Mouse (Mus musculus): ENCODE results near the gene Kcne3.

Gene Kcne3

DNA sequence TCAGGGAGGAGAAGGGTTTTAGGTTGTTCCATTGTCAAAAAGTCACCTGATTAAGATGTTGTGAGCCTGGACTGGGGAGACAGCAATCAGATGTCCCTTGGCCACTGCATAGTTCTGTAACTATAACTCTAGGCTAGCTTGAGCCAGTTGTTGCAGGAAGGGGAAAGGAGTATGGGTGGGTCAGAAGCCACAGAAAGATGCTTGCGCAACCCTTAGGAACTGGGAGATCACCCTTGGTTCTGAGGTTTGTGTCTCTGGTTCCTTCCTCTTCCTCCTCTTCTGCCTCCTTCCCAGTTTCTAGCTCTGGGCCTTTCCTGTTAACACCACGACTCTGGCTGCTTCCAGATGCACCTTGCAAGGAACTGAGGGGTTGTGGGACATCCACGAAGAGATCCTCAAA, 6.1 kb downstream of the Kcne3 start:
- DNase-seq: no peak

- DNase-seq: peak; percentile 78 to 85
Measured at GRCm38 (mm10) chr7:100187601-100188000, 11.3 kb downstream of the Kcne3 start.

DNA sequence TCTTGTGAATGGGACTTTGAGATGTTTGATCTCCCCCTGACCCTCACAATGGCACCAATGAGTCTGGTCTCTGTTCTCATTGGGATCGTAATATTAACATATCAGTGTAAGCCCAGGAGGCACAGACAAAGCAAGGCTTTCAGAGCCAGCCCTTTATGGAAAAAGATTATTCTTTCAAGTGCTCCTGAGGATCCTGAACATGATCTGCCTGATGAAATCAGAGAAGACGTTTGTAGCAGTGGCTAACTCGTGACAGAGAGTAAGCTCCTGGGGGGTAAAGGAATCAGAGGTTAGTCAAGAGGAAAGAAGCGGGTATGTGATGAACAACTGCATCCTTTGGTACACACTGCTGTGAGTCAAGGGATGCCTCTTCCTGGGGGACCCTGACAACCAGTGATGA, 13.9 kb downstream of the Kcne3 start:
- no peak for DNase-seq

DNA sequence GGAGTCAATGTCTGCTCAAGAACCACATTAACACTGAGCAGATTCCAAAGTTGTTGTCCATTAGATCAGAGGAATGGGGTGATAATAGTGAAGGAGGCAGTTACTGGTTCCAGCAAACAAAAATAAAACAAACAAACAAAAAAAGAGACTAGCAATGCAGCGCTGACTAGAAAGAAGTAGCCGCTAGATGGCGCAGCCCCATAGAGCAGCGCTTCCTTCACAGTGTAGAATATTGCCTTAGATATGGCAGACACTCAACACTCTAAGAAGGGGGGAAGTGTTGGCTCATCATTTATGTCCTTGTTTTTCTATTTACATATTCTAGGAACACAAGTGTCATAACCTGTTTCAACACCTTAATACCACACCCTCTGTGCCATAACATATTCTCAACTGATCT, 14.5 kb downstream of the Kcne3 start:
- peak; percentile 84 to 92 for DNase-seq

GRCm38 (mm10) chr7:100201191-100201590, 24.9 kb downstream of the Kcne3 start:
- DNase-seq: no peak

- DNase-seq: no peak
Measured at GRCm38 (mm10) chr7:100203616-100204015, 27.3 kb downstream of the Kcne3 start.

DNA sequence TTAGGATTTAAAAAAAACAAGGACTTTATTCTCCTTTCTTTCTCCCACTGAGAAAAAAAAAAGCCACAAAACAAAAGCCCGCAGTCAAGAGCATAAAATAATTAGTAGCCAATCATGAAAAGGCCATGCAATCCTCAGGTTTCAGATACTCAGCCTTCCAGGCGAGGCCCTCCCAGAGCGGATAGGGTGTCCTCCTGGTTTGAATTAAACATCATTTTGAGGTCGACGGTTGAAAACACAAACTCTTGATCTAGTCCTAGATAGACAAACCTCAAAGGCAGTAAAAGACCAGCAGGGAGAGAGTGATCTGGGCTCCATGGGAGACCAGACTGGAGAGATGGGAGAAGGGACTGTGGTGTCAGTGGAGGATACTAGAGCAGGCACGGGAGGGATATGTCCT, 28.6 kb downstream of the Kcne3 start:
- DNase-seq: no peak

DNA sequence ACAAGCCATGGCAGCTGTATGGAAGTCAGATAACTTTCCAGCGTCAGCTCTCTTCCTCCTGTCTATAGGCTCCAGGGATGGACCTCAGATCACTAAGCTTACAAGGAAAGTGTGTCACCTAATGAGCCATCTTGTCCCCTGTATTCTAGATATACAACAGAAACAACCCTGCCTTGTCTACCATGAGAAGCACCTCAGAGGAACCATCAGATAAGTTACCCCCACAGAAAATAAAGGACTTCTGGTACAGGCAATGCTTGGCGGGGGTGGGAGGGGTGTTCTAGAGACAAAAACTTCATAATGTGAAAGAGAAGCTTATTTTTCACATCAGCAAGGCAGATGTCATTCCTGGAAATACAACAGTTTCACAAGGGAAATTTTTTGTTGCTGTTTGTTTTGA, 29.8 kb downstream of the Kcne3 start:
- no peak for DNase-seq

GRCm38 (mm10) chr7:100207886-100208285, 31.6 kb downstream of the Kcne3 start:
- DNase-seq: no peak

- peak in 1 of 2 experiments; percentile 31 for DNase-seq
Measured at GRCm38 (mm10) chr7:100214310-100214709, 38.0 kb downstream of the Kcne3 start.

GRCm38 (mm10) chr7:100215116-100215732, 38.9 kb downstream of the Kcne3 start:
- peak; percentile 80 to 82 for DNase-seq

- peak; percentile 27 to 48 for DNase-seq
Measured at GRCm38 (mm10) chr7:100215976-100216375, 39.7 kb downstream of the Kcne3 start.

GRCm38 (mm10) chr7:100216601-100217565, 40.6 kb downstream of the Kcne3 start:
- DNase-seq: peak; percentile 23 to 26

GRCm38 (mm10) chr7:100227158-100227875, 51.0 kb downstream of the Kcne3 start, which contains the start of gene Pgm2l1:
Gene Pgm2l1 (plus strand): TSS chr7:100227394.
- DNase-seq: peak; percentile 97 to 98

DNA sequence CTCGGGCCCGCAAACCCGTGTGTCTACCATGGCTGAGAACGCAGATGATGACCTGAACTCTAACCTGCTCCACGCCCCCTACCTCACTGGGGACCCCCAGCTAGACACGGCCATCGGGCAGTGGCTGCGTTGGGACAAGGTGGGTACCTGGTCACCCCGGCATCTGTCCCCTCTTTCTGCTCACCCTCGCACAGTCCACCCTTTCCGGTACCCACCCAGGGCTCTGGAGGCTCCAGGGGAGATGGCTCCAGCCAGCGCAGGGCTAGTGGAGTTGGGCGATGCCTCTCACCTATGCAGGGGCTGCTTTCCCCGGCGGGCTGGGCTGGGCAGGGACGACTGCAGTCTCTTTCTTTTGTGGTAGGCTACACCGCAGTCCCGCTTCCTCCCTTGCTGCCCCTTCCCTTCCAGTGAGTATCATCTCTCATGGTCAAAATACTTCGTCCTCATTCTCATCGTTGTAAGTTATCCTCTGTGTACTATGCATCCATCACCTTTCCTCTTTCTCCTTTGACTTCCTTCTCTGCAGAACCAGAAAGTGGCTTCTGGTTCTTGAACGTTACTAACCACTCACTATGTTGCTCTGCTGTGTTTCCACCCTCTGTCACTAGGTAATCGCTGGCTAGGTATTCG, 51.7 kb downstream of the Kcne3 start:
- DNase-seq: peak; percentile 61 to 62

DNA sequence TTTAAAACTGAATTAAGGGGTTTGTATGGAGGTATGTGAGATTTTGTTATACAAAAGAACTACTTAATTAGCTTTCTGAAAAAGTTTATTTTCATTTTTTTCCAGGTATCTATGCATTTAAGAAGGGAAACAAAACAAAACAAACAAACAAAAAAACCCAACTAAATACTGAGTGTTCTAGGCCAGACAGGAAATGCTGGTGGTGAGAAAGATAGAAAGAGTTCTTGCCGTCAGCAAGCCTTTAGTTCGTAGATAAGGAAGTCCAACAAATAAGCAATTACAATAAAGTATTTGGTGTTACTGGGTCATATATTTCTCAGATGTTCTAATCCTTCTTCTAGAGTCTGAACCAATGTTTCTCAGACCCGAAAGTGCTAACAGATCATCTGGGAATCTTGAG, 52.7 kb downstream of the Kcne3 start:
- no peak for DNase-seq

DNA sequence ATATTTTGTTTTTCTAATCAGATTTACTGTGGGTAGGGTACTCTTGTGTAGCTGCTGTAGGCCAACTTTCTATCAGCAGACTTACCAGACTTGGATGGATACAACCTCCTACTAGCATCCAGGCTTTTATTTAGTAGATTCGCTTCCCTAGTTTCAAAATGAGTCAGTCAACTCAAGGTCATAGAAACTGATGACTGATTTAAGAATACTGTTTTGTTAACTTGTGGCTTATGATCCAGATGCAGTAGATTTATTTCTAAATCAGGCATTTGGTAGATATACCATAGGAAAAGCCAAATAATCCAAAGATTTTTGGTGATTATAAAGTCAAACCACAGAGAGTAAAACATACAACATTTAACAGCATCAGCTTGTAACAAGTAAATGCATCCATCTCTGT, 54.3 kb downstream of the Kcne3 start:
- DNase-seq: no peak

- DNase-seq: no peak
Measured at GRCm38 (mm10) chr7:100231661-100232060, 55.4 kb downstream of the Kcne3 start.

- DNase-seq: no peak
Measured at GRCm38 (mm10) chr7:100233681-100234080, 57.4 kb downstream of the Kcne3 start.
